Mouse (Mus musculus): ENCODE measurements at regions not wholly inside any gene's neighbourhood (a gene's known extent, or its start where the extent isn't known, plus 50 kb on each side); places are given as distances from the start of the nearest gene placed in this dataset.

- TF ChIP-seq CTCF (IDR thresholded peaks at IDR 0.05; ENCODE audit: insufficient read depth, low read depth, low read length) (no peak), POLR2A (IDR thresholded peaks at IDR 0.05; ENCODE audit: insufficient read depth, low read depth, low read length) (no peak)
Measured at GRCm38 (mm10) chr10:66896698-66897622, 199.0 kb upstream of the Jmjd1c start.
